Mouse (Mus musculus) cortical plate, adult 2 months (tissue): ENCODE data around the gene Lsamp. TPM values are rescaled to one million over a fixed set of nuclear protein-coding genes. Genes with fewer than 3 reads are reported as not detected.

ENCODE experiments used
- H3K27ac ChIP-seq: fragments of 200-500 bp; 2 replicates; pipeline ENCODE4 v1.5.1; 2012; ENCODE audit warnings: low read length, control low read depth, inconsistent platforms; ENCODE audit not compliant: insufficient read depth
- H3K4me1 ChIP-seq: fragments of 200-500 bp; 2 replicates; pipeline ENCODE4 v1.6.1; 2011; ENCODE audit warnings: low read length; ENCODE audit not compliant: control insufficient read depth, insufficient read depth
- H3K4me3 ChIP-seq: fragments of 200-500 bp; 2 replicates; pipeline ENCODE4 v1.5.1; 2011; ENCODE audit warnings: mild to moderate bottlenecking, low read length, control low read depth; ENCODE audit not compliant: insufficient read depth
- CTCF ChIP-seq: fragments of 200-500 bp; IDR thresholded peaks from 2 replicates; pipeline ENCODE4 v1.5.1; 2011; ENCODE audit warnings: mild to moderate bottlenecking, control low read depth, low read length; ENCODE audit not compliant: insufficient read depth; ENCODE audit errors: extremely low read depth
- POLR2A ChIP-seq: fragments of 200-500 bp; IDR thresholded peaks from 2 replicates; pipeline ENCODE4 v1.6.1; 2011; ENCODE audit warnings: mild to moderate bottlenecking, low read length, control low read depth; ENCODE audit not compliant: insufficient read depth; ENCODE audit errors: extremely low read depth
- polyA plus RNA-seq: library from polyadenylated mRNA; depleted of rRNA; stranded (reverse); fragments of >200 nt; gene quantifications from 2 replicates; pipeline ENCODE4 v1.2.3, GENCODE M21; 2012

The Lsamp gene
- polyA plus RNA-seq, 1 experiment = 99.8 TPM

DNA sequence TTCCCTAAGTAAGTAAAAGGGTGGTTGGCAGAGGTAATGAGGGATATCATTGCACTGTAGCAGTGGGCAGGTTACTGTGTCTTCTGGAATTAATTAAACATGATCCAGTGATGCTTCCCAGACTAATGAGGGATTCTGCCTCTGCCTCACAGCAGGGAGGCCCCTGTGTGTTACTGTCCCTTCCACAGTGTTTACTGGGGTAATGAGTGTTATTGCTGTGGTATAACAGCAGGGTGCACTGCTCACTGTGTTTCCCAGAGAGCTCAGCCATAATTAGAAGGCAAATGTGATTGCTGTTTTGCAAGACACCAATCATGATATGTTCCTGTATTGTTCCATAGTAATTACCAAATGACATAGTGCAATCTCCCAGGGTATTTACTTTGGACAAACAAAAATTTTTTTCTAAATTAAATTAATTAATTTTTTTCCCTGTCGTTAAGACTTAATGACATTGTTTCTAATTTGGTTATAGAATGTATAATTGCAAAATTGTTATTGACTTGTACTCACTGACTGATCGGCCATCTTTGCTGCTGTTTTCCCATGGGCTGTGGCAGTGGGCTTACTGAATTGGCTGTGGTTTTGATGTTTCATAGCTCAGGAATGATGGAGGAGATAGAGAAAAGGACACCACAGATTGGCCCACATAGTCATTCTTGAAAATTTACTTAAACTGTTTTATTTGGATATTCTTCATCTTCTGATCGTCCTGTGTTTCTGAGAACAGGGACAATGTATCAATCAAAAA is 655.6 kb downstream of the Lsamp start:
- H3K27ac ChIP-seq = no peak overlapping the region
- H3K4me1 ChIP-seq = no peaks in the 10 kb centered on the region
- H3K4me3 ChIP-seq = no peak overlapping the region
- TF ChIP-seq POLR2A (no peak), CTCF (peak; percentile 44; the same call in 1 of the 2 replicates)

DNA sequence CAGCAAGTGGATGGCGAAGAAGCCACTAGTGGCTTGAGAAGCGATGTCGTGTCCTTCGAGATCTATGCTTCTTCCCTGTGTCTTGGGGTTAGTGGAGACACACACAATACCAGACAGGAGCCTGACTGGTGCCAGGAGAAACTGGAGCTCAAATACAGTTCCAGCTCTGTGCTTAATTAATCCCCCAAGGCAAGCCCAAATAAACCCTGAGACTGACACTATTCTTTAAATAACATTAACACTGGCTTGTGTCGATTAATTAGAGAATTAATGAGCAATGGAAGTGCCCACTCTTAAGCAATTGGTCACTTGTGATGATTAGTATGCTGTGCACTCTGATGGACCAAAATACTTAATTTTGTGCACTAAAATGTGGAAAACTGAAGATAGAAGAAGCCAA is 668.6 kb downstream of the Lsamp start:
- no peak overlapping the region for H3K27ac ChIP-seq
- H3K4me1 ChIP-seq = no peaks in the 10 kb centered on the region
- TF ChIP-seq CTCF (no peak), POLR2A (no peak)
- no peak overlapping the region for H3K4me3 ChIP-seq

DNA sequence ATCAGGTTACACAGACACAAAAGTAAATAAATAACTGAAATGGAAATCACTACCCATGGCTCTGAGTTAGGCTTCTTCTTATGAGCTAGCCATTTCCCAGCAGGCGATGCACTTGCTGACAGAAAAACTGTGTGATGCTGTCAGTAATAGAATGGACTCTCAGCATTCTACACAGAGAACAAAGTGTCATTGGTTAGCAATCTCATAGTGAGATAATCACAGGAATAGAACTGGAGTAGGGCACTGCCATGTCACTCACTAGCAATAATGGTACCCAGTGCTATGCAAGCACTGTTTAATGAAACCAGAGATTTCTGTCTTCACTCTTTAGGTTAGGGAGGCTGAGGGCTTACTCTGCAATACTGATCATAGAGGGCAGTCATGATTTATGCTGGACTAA is 669.3 kb downstream of the Lsamp start:
- Histone ChIP-seq H3K4me1 (no peaks in the 10 kb centered on the region), H3K4me3 (no peak overlapping the region), H3K27ac (no peak overlapping the region)
- TF ChIP-seq POLR2A (no peak), CTCF (no peak)

DNA sequence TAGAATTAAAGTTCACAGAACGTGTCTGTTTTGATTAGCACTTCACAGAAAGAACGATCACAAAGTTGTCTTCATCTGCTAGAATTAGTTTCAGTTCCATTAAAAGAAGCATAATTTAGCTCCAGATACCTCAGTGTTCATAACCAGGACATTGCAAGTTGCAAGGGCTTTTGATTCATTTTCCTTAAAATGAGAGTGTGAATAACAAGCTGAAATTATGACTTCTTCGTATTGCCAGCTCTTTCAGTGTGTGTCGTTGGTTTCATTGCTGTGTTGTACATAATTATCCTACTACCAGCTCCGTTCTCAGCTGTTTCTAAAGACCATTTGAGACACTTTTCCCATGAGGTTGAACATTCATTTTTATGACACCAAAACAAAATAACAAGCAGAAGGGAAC is 672.2 kb downstream of the Lsamp start:
- Histone ChIP-seq H3K4me1 (no peaks in the 10 kb centered on the region), H3K4me3 (no peak overlapping the region), H3K27ac (no peak overlapping the region)
- TF ChIP-seq CTCF (no peak), POLR2A (no peak)

DNA sequence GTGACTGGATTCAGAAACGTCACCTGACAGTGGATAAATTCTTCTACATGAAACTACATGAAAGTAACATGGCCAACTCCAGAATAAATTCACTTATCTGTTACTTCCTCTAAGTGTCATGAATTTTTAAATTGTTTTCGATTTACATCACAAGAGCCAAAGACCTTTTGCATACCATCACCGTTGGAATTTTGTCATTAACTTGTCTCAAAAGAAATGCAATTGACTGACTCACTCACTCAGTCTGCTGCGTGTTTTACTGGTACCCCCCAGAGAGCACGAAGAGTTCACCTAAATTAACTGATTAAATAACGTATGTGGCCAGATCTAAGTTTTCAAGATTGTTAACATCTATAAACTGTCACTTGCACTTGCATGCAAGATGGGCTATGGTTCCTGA is 672.7 kb downstream of the Lsamp start:
- no peak overlapping the region for H3K4me3 ChIP-seq
- TF ChIP-seq POLR2A = no peak
- no peak for TF ChIP-seq CTCF
- H3K27ac ChIP-seq = no peak overlapping the region
- H3K4me1 ChIP-seq = no peaks in the 10 kb centered on the region

DNA sequence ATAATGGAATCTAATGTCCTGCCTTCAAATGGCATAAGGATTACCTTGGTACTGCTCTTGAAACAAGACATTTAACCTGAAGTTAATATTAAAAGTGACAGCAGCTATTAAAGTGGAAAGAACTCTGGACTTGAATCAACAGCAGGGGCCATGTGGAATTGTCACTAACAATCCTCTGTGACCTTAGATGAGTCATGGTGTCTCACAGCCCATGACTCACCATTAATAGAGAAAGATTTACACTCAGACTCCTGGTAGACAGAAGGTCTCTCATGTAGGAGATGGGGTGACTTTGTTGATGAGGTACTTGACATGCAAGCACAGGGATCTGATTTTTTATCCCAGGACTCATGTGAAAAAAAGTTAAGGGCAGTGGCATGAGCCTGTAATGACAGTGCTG is 701.4 kb downstream of the Lsamp start:
- TF ChIP-seq CTCF (no peak), POLR2A (no peak)
- no peaks in the 10 kb centered on the region for H3K4me1 ChIP-seq
- H3K4me3 ChIP-seq = no peak overlapping the region
- no peak overlapping the region for H3K27ac ChIP-seq

DNA sequence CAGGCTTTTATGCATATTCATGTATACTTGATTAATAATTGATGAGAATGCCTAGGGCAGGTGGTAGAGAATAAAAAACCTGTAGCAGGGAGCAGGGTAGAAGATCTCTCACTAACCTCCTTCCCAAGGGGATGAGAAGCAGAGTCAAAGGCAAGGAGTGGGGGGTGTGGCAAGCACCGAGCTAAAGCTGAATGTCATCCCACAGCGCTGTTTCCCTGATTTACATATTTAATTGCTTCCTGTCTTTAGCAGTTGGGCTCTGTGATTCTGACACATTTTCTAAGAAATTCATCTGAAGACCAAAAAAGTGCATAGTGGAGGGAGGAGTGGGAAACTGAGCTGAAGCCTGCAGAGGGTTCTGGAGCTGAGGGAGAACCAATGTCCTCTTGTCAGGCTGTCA is 708.1 kb downstream of the Lsamp start:
- TF ChIP-seq CTCF = no peak
- no peak for TF ChIP-seq POLR2A
- Histone ChIP-seq H3K4me1 (peaks cover 3% of the 10 kb centered on the region; the same call in 1 of the 2 replicates), H3K27ac (no peak overlapping the region), H3K4me3 (no peak overlapping the region)

DNA sequence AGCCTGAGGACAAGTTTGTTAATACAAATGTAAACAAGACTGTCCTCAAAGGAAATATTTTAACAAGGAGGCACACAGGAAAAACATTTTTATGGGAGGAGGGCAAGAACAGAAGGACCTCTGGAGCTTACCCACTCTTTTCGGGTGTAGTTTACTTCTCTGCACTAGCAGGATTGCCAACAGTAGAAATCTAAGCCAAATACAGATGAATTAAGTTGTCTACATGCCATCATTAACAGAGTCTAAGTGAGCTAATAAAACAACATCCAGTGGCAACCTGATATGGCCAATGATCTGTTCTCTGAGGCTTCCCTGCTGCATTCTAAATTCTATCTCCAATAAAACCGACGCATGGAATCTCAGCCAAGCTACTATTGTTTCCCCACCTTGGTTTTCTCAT is 713.1 kb downstream of the Lsamp start:
- no peak overlapping the region for H3K4me3 ChIP-seq
- H3K4me1 ChIP-seq = peaks cover 2% of the 10 kb centered on the region; the same call in 1 of the 2 replicates

DNA sequence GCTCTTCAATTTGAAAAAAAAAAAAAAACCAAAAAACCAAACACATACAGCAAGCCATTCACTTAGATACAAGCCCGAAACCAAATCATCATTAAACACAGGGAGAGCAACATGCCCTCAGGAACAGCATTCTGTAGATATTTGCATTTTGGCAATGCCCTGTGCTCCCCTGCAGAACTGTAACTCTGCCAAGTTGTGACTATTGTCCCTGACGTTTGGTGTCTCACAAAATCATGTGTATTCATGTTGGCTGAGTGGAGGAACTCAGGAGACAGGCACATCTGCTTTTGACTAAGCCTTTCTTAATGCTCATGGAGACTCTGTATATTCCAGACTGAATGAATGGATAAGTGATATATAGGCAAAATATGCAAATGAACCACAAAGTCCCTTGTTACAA is 724.4 kb downstream of the Lsamp start:
- no peak overlapping the region for H3K27ac ChIP-seq
- no peak overlapping the region for H3K4me3 ChIP-seq
- H3K4me1 ChIP-seq = no peaks in the 10 kb centered on the region
- TF ChIP-seq CTCF = no peak
- no peak for TF ChIP-seq POLR2A

More for the DNA sequence above, 713.1 kb downstream of the Lsamp start:
- no peak for TF ChIP-seq POLR2A
- TF ChIP-seq CTCF = no peak
- no peak overlapping the region for H3K27ac ChIP-seq

DNA sequence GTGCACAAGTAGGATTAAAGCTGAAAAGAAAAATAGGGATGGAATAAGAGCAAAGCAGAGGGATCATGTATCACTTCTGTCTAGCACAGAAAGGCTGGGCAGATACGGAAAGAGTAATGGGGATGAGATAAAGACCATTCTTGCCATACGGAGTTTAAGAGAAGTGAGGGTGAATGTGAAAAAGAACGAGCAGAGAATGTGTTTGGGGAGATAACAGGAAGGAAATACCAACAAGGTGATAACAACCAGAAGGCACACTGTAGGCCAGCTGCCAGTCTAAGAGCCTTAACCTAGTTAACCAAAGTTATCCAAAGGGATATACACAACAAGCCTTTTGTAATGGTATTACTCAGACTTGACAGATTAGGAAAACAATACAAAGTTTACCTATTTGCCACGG is 725.4 kb downstream of the Lsamp start:
- Histone ChIP-seq H3K4me1 (no peaks in the 10 kb centered on the region), H3K4me3 (no peak overlapping the region), H3K27ac (no peak overlapping the region)
- no peak for TF ChIP-seq CTCF
- TF ChIP-seq POLR2A = no peak
